Mouse (Mus musculus): ENCODE measurements around the gene Angptl2. TPM values are rescaled to one million over a fixed set of nuclear protein-coding genes. Genes with fewer than 3 reads are reported as not detected.

Gene Angptl2
- total RNA-seq, 1 experiment: 5.1 TPM

DNA sequence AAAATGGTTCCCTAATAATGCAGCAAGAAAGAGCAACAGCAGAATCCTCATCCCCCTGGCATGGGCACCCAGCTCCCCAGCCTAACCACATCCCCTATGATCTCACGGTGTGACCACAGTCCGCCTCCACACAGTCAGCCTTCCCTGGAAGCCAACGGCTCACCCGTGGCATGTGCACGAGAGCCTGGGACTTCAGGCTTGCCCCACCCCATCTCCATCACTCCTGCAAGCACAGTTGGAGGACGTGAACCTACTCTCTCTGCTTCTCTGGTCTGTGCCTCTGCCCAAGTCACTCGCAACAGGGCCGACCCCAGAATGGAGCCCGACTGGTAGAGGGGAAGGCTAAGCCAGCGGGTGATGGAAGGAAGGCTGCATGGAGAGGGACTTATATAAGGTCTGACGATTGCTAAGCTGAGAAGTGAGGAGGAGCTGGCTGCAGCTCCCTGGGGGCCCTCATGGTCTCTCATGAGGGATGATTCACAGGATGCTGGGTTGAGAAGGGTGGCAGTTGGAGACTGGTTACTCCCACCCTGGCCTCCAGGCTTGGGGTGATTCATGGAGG, 5.6 kb downstream of the Angptl2 start:
- Histone ChIP-seq H3K4me1 (ENCODE audit: control insufficient read depth in 2 of 2, insufficient read depth in 2 of 2, low read length in 2 of 2, poor library complexity in 1 of 2) (peaks cover 0 to 3% of the 10 kb centered on the region in 2 experiments; a peak in 1 of 4 replicates), H3K27ac (ENCODE audit: insufficient read depth, low read depth, low read length, poor library complexity, severe bottlenecking) (no peak overlapping the region), H3K9me3 (ENCODE audit: control insufficient read depth, insufficient read depth, low read depth, low read length) (no peaks in the 10 kb centered on the region), H3K4me3 (ENCODE audit: insufficient read depth in 1 of 2, low read depth in 1 of 2, low read length in 2 of 2, poor library complexity in 1 of 2, severe bottlenecking in 1 of 2) (no peak overlapping the region), H3K9ac (ENCODE audit: insufficient read depth, low read depth, low read length, poor library complexity, severe bottlenecking) (no peak overlapping the region), H3K36me3 (ENCODE audit: control insufficient read depth, insufficient read depth, low read length, poor library complexity, severe bottlenecking) (no peaks in the 10 kb centered on the region)
- no peak for DNase-seq (ENCODE audit: low read depth, low spot score)
- no peak for TF ChIP-seq ZC3H11A (IDR thresholded peaks at IDR 0.05; ENCODE audit: borderline replicate concordance, low read depth, low read length)
- TF ChIP-seq ZNF384 (IDR thresholded peaks at IDR 0.05; ENCODE audit: low read depth, low read length): no peak
- TF ChIP-seq HCFC1 (IDR thresholded peaks at IDR 0.05; ENCODE audit: borderline replicate concordance, insufficient read depth, low read length): no peak
- TF ChIP-seq MAFK (IDR thresholded peaks at IDR 0.05; ENCODE audit: insufficient read depth, low read depth, low read length): no peak
- in situ Hi-C loops (cut with MboI; ENCODE audit: low sequenced_read_pairs in 2 of 2, unreplicated experiment in 2 of 2): no loop called here

DNA sequence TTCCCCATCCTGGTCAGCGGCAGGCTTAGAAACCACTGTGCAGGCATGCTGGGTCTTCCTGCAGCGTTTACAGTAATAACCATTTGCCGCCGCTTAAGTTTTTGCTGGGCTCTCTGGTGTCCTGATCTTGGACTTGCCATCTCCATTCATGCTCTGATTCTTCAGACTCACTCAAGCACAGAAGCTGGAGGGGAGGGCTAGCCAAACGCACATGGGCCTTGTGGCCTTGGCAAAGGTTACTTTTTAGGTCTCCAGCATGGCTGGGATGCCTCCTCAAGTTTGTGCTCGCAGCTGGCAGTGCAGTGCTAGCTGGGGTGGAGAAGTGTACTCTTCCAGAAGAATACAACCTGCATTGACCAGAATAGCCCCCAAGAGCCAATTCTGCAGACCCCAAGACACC, 6.6 kb downstream of the Angptl2 start:
- no peak overlapping the region for H3K9ac ChIP-seq (ENCODE audit: insufficient read depth, low read depth, low read length, poor library complexity, severe bottlenecking)
- H3K4me1 ChIP-seq (ENCODE audit: control insufficient read depth in 2 of 2, insufficient read depth in 2 of 2, low read length in 2 of 2, poor library complexity in 1 of 2): peaks cover 0 to 3% of the 10 kb centered on the region in 2 experiments; a peak in 1 of 4 replicates
- no peak overlapping the region for H3K4me3 ChIP-seq (ENCODE audit: insufficient read depth in 1 of 2, low read depth in 1 of 2, low read length in 2 of 2, poor library complexity in 1 of 2, severe bottlenecking in 1 of 2)
- H3K9me3 ChIP-seq (ENCODE audit: control insufficient read depth, insufficient read depth, low read depth, low read length): no peaks in the 10 kb centered on the region
- no peak overlapping the region for H3K27ac ChIP-seq (ENCODE audit: insufficient read depth, low read depth, low read length, poor library complexity, severe bottlenecking)
- no peak for TF ChIP-seq CHD2 (IDR thresholded peaks at IDR 0.05; ENCODE audit: low read depth, low read length)
- TF ChIP-seq HCFC1 (IDR thresholded peaks at IDR 0.05; ENCODE audit: borderline replicate concordance, insufficient read depth, low read length): no peak
- no peak for TF ChIP-seq MAFK (IDR thresholded peaks at IDR 0.05; ENCODE audit: insufficient read depth, low read depth, low read length)
- TF ChIP-seq ZNF384 (IDR thresholded peaks at IDR 0.05; ENCODE audit: low read depth, low read length): no peak
- TF ChIP-seq ZC3H11A (IDR thresholded peaks at IDR 0.05; ENCODE audit: borderline replicate concordance, low read depth, low read length): no peak
- DNase-seq (ENCODE audit: low read depth, low spot score): no peak
- in situ Hi-C loops (cut with MboI; ENCODE audit: low sequenced_read_pairs in 2 of 2, unreplicated experiment in 2 of 2): no loop called here
- H3K36me3 ChIP-seq (ENCODE audit: control insufficient read depth, insufficient read depth, low read length, poor library complexity, severe bottlenecking): no peaks in the 10 kb centered on the region

DNA sequence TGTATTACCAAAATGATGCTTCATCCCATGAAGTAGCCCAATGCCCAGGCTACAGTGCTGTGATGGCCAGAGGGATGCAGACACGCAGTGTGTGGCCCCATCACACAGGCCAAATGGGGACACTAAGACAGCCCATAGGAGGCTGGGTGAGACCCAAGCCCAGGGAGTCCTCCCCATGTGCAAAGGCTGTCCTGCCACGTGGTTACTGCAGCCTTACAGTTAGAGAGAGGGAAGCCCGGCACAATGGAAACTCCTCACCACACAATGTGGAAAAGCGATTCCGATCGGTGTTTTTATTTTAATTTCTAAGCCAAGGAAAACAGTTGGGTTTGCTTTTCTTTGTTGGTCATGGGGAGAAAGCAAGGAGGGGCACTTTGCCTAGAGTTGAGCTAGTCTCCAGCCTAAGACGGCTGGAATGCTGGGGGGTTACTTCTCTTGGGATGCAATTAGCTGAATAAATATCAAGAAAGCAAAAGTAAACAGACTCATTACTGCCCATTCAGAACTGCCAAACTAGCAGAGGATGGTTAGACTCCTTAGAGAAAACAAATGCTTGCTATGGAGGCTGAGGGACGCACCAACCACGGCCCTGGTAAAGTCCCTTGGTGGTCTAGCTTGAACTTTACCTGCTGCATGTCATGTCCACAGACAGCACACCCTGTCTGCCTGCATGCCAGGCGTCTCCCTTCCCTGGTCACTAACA, 7.9 kb downstream of the Angptl2 start:
- no peak overlapping the region for H3K9ac ChIP-seq (ENCODE audit: insufficient read depth, low read depth, low read length, poor library complexity, severe bottlenecking)
- peaks cover 0 to 3% of the 10 kb centered on the region in 2 experiments; a peak in 1 of 4 replicates for H3K4me1 ChIP-seq (ENCODE audit: control insufficient read depth in 2 of 2, insufficient read depth in 2 of 2, low read length in 2 of 2, poor library complexity in 1 of 2)
- no peak for DNase-seq (ENCODE audit: low read depth, low spot score)
- no peak overlapping the region for H3K27ac ChIP-seq (ENCODE audit: insufficient read depth, low read depth, low read length, poor library complexity, severe bottlenecking)
- no peak overlapping the region for H3K4me3 ChIP-seq (ENCODE audit: insufficient read depth in 1 of 2, low read depth in 1 of 2, low read length in 2 of 2, poor library complexity in 1 of 2, severe bottlenecking in 1 of 2)
- in situ Hi-C loops (cut with MboI; ENCODE audit: low sequenced_read_pairs in 2 of 2, unreplicated experiment in 2 of 2): no loop called here
- H3K9me3 ChIP-seq (ENCODE audit: control insufficient read depth, insufficient read depth, low read depth, low read length): no peaks in the 10 kb centered on the region
- TF ChIP-seq MAFK (IDR thresholded peaks at IDR 0.05; ENCODE audit: insufficient read depth, low read depth, low read length) (no peak), ZC3H11A (IDR thresholded peaks at IDR 0.05; ENCODE audit: borderline replicate concordance, low read depth, low read length) (no peak), CHD2 (IDR thresholded peaks at IDR 0.05; ENCODE audit: low read depth, low read length) (no peak), ZNF384 (IDR thresholded peaks at IDR 0.05; ENCODE audit: low read depth, low read length) (no peak), HCFC1 (IDR thresholded peaks at IDR 0.05; ENCODE audit: borderline replicate concordance, insufficient read depth, low read length) (no peak)
- no peaks in the 10 kb centered on the region for H3K36me3 ChIP-seq (ENCODE audit: control insufficient read depth, insufficient read depth, low read length, poor library complexity, severe bottlenecking)

DNA sequence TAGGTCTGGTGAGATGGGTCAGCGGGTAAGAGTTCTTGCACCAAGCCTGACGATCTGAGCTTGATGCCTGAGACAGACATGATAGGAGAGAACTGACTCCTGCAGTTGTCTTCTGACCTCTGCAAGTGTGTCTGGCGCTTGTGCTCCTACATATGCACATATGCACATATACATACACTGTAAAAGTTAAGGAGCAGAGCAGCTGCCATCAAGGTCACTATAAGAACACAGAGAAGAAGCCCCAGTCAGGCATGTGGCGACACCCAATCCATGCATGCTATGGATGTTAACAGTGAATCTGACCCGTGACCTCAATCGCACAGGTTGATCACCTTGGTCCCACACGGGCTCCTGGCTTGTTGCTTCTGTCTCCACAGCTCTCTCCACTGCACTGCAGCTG, 10.1 kb downstream of the Angptl2 start:
- TF ChIP-seq ZNF384 (IDR thresholded peaks at IDR 0.05; ENCODE audit: low read depth, low read length): no peak
- no peak for TF ChIP-seq ZC3H11A (IDR thresholded peaks at IDR 0.05; ENCODE audit: borderline replicate concordance, low read depth, low read length)
- TF ChIP-seq HCFC1 (IDR thresholded peaks at IDR 0.05; ENCODE audit: borderline replicate concordance, insufficient read depth, low read length): no peak
- TF ChIP-seq MAFK (IDR thresholded peaks at IDR 0.05; ENCODE audit: insufficient read depth, low read depth, low read length): no peak
- TF ChIP-seq CHD2 (IDR thresholded peaks at IDR 0.05; ENCODE audit: low read depth, low read length): no peak
- H3K36me3 ChIP-seq (ENCODE audit: control insufficient read depth, insufficient read depth, low read length, poor library complexity, severe bottlenecking): no peaks in the 10 kb centered on the region
- H3K4me1 ChIP-seq (ENCODE audit: control insufficient read depth in 2 of 2, insufficient read depth in 2 of 2, low read length in 2 of 2, poor library complexity in 1 of 2): peaks cover 0 to 6% of the 10 kb centered on the region in 2 experiments; a peak in 1 of 4 replicates
- no peak overlapping the region for H3K9ac ChIP-seq (ENCODE audit: insufficient read depth, low read depth, low read length, poor library complexity, severe bottlenecking)
- no peak for DNase-seq (ENCODE audit: low read depth, low spot score)
- H3K27ac ChIP-seq (ENCODE audit: insufficient read depth, low read depth, low read length, poor library complexity, severe bottlenecking): no peak overlapping the region
- in situ Hi-C loops (cut with MboI; ENCODE audit: low sequenced_read_pairs in 2 of 2, unreplicated experiment in 2 of 2): no loop called here
- no peaks in the 10 kb centered on the region for H3K9me3 ChIP-seq (ENCODE audit: control insufficient read depth, insufficient read depth, low read depth, low read length)
- no peak overlapping the region for H3K4me3 ChIP-seq (ENCODE audit: insufficient read depth in 1 of 2, low read depth in 1 of 2, low read length in 2 of 2, poor library complexity in 1 of 2, severe bottlenecking in 1 of 2)

Data from ES-E14 (cell line).